8 mouse cellular contexts compared by ENCODE assay signal in genomic region chr11:51585608-51586252, GRCm38 (mm10). TPM values are rescaled to one million over a fixed set of nuclear protein-coding genes. Genes with fewer than 3 reads are reported as not detected.
DNase-seq lines count a peak whose midpoint lies in the region; ATAC-seq and TF ChIP-seq lines count a peak whose summit lies in the region.

No protein-coding gene starts in this region.

- H3K9me3 ChIP-seq in lung, embryonic 14.5 days (ENCODE audit: low read depth, low read length) = no peaks in the 10 kb centered on the region
- H3K9me3 ChIP-seq in forebrain, embryonic 13.5 days (replicated peaks) = no peaks in the 10 kb centered on the region
- H3K9me3 ChIP-seq in limb, embryonic 10.5 days (replicated peaks) = no peaks in the 10 kb centered on the region

- peak overlapping the region; percentile 83 for H3K4me2 ChIP-seq in lung, embryonic 14.5 days
- H3K4me2 ChIP-seq in forebrain, embryonic 13.5 days = peak overlapping the region; percentile 89

- peak overlapping the region; percentile 71 for H3K4me3 ChIP-seq in lung, embryonic 14.5 days (ENCODE audit: low read depth, low read length)
- peak overlapping the region; percentile 63 for H3K4me3 ChIP-seq in forebrain, embryonic 13.5 days
- peak overlapping the region; percentile 71 for H3K4me3 ChIP-seq in limb, embryonic 10.5 days
- peak overlapping the region; percentile 73 for H3K4me3 ChIP-seq in small intestine, adult 2 months (ENCODE audit: low read depth, low read length)
- H3K4me3 ChIP-seq in lung, adult 2 months (replicated peaks; ENCODE audit: extremely low read depth, low read depth, low read length) = no peak overlapping the region

- no peak; the same call in 1 of the 2 replicates for ATAC-seq in lung, embryonic 14.5 days (ENCODE audit: insufficient read depth)
- ATAC-seq in forebrain, embryonic 13.5 days = no peak
- no peak for ATAC-seq in erythroid progenitor cell, adult 5-6 weeks (replicated peaks; ENCODE audit: low FRiP score, poor library complexity, severe bottlenecking)

- H3K27ac ChIP-seq in lung, embryonic 14.5 days (ENCODE audit: low read depth) = peak overlapping the region; percentile 97
- peak overlapping the region; percentile 95 for H3K27ac ChIP-seq in forebrain, embryonic 13.5 days
- H3K27ac ChIP-seq in limb, embryonic 10.5 days = peak overlapping the region; percentile 94
- no peak overlapping the region for H3K27ac ChIP-seq in small intestine, adult 2 months (ENCODE audit: insufficient read depth, low read depth, low read length)

- 54% methylated on average over 8 of the region's 8 CpGs for WGBS in lung, embryonic 14.5 days
- 57% methylated on average over 8 of the region's 8 CpGs for WGBS in forebrain, embryonic 13.5 days
- WGBS in limb, embryonic 10.5 days = 74% methylated on average over 8 of the region's 8 CpGs
- 32% methylated on average over 8 of the region's 8 CpGs for WGBS in small intestine, adult 2 months
- WGBS in lung, adult 2 months = 47% methylated on average over 8 of the region's 8 CpGs

- peaks cover 48% of the 10 kb centered on the region for H3K36me3 ChIP-seq in lung, embryonic 14.5 days (ENCODE audit: insufficient read depth)
- peaks cover 51% of the 10 kb centered on the region for H3K36me3 ChIP-seq in forebrain, embryonic 13.5 days (ENCODE audit: poor library complexity, severe bottlenecking)
- H3K36me3 ChIP-seq in limb, embryonic 10.5 days = peaks cover 53% of the 10 kb centered on the region
- peaks cover 18% of the 10 kb centered on the region for H3K36me3 ChIP-seq in small intestine, adult 2 months (ENCODE audit: control insufficient read depth, insufficient read depth, low read length)

- no peak for DNase-seq in lung, embryonic 14.5 days
- DNase-seq in lung, postnatal 14 days = no peak
- no peak for DNase-seq in limb, embryonic 10.5 days (ENCODE audit: low spot score)
- DNase-seq in embryo, embryonic 11 days = no peak
- DNase-seq in lung, adult 2 months = no peak

- no peak for TF ChIP-seq POLR2A in small intestine, adult 2 months (IDR thresholded peaks at IDR 0.05; ENCODE audit: low read depth, low read length)
- TF ChIP-seq POLR2A in lung, adult 2 months (IDR thresholded peaks at IDR 0.05; ENCODE audit: borderline replicate concordance, extremely low read depth, low read depth, low read length) = no peak

- H3K4me1 ChIP-seq in lung, embryonic 14.5 days (ENCODE audit: insufficient read depth) = peaks cover 4% of the 10 kb centered on the region; the same call in 1 of the 2 replicates
- peaks cover 29% of the 10 kb centered on the region for H3K4me1 ChIP-seq in forebrain, embryonic 13.5 days
- H3K4me1 ChIP-seq in limb, embryonic 10.5 days = peaks cover 39% of the 10 kb centered on the region
- H3K4me1 ChIP-seq in small intestine, adult 2 months (ENCODE audit: control insufficient read depth, insufficient read depth, insufficient read length, low read length) = peaks cover 16% of the 10 kb centered on the region
- H3K4me1 ChIP-seq in lung, adult 2 months (ENCODE audit: control insufficient read depth, insufficient read depth, low read length) = peaks cover 11% of the 10 kb centered on the region

- peak overlapping the region; percentile 79 for H3K9ac ChIP-seq in lung, embryonic 14.5 days
- peak overlapping the region; percentile 83 for H3K9ac ChIP-seq in forebrain, embryonic 13.5 days

- no peaks in the 10 kb centered on the region for H3K27me3 ChIP-seq in lung, embryonic 14.5 days (ENCODE audit: insufficient read depth, low read length)
- H3K27me3 ChIP-seq in forebrain, embryonic 13.5 days = no peaks in the 10 kb centered on the region
- no peaks in the 10 kb centered on the region for H3K27me3 ChIP-seq in limb, embryonic 10.5 days (ENCODE audit: low read depth, poor library complexity, severe bottlenecking)
- H3K27me3 ChIP-seq in small intestine, adult 2 months (ENCODE audit: control insufficient read depth, insufficient read depth, low read length) = no peaks in the 10 kb centered on the region

- TF ChIP-seq CTCF in lung, embryonic 14.5 days (IDR thresholded peaks at IDR 0.05; ENCODE audit: low read depth) = no peak
- no peak for TF ChIP-seq CTCF in small intestine, adult 2 months (IDR thresholded peaks at IDR 0.05; ENCODE audit: extremely low read depth, insufficient read length, insufficient replicate concordance, low read depth, low read length)
- no peak for TF ChIP-seq CTCF in lung, adult 2 months (IDR thresholded peaks at IDR 0.05; ENCODE audit: insufficient read depth, low read length)

RNA-seq across cellular contexts. Expression of gene Phykpl, which starts 1.2 kb away (rescaled TPM):
- 19.6 and 23.3 TPM in 2 replicates for polyA plus RNA-seq in lung, embryonic 14.5 days (2014; fragmentation: Nextera tagmentation; extraction: Ambion mirVana)
- 13.4 and 14.1 TPM in 2 replicates for polyA plus RNA-seq in forebrain, embryonic 13.5 days (2015; fragmentation: Nextera tagmentation; extraction: Ambion mirVana)
- polyA plus RNA-seq in limb, embryonic 10.5 days (2016; fragmentation: Nextera tagmentation; extraction: Ambion mirVana) = 15.6 and 16.1 TPM in 2 replicates
- polyA plus RNA-seq in small intestine, adult 2 months (2012; rRNA removed) = 14.9 and 18.7 TPM in 2 replicates
- 3.6 and 17.2 TPM in 2 replicates for total RNA-seq in erythroid progenitor cell, adult 5-6 weeks (2015; ENCODE audit: low replicate concordance)
- total RNA-seq in erythroid progenitor cell, adult 5-6 weeks (2017; ENCODE audit: low replicate concordance) = 6.5 and 10.4 TPM in 2 replicates
- polyA plus RNA-seq in lung, adult 2 months (2012; rRNA removed) = 19.8 and 25.4 TPM in 2 replicates

RNA-seq across cellular contexts. Expression of gene Hnrnpab, which starts 20.9 kb away (rescaled TPM):
- 676 and 703 TPM in 2 replicates for polyA plus RNA-seq in lung, embryonic 14.5 days (2014; fragmentation: Nextera tagmentation; extraction: Ambion mirVana)
- polyA plus RNA-seq in forebrain, embryonic 13.5 days (2015; fragmentation: Nextera tagmentation; extraction: Ambion mirVana) = 585 and 646 TPM in 2 replicates
- 723 and 764 TPM in 2 replicates for polyA plus RNA-seq in limb, embryonic 10.5 days (2016; fragmentation: Nextera tagmentation; extraction: Ambion mirVana)
- 276 and 428 TPM in 2 replicates for polyA plus RNA-seq in small intestine, adult 2 months (2012; rRNA removed)
- total RNA-seq in erythroid progenitor cell, adult 5-6 weeks (2015; ENCODE audit: low replicate concordance) = 250 and 265 TPM in 2 replicates
- total RNA-seq in erythroid progenitor cell, adult 5-6 weeks (2017; ENCODE audit: low replicate concordance) = 313 and 505 TPM in 2 replicates
- polyA plus RNA-seq in lung, adult 2 months (2012; rRNA removed) = 174 and 289 TPM in 2 replicates

RNA-seq across cellular contexts. Expression of gene Nhp2, which starts 33.8 kb away (rescaled TPM):
- 178 and 187 TPM in 2 replicates for polyA plus RNA-seq in lung, embryonic 14.5 days (2014; fragmentation: Nextera tagmentation; extraction: Ambion mirVana)
- 123 and 141 TPM in 2 replicates for polyA plus RNA-seq in forebrain, embryonic 13.5 days (2015; fragmentation: Nextera tagmentation; extraction: Ambion mirVana)
- polyA plus RNA-seq in limb, embryonic 10.5 days (2016; fragmentation: Nextera tagmentation; extraction: Ambion mirVana) = 230 and 312 TPM in 2 replicates
- polyA plus RNA-seq in small intestine, adult 2 months (2012; rRNA removed) = 33.8 and 45.0 TPM in 2 replicates
- total RNA-seq in erythroid progenitor cell, adult 5-6 weeks (2015; ENCODE audit: low replicate concordance) = 15.9 and 23.1 TPM in 2 replicates
- 12.3 and 14.8 TPM in 2 replicates for total RNA-seq in erythroid progenitor cell, adult 5-6 weeks (2017; ENCODE audit: low replicate concordance)
- 22.6 and 33.3 TPM in 2 replicates for polyA plus RNA-seq in lung, adult 2 months (2012; rRNA removed)

RNA-seq across cellular contexts. Expression of gene Rmnd5b, which starts 50.0 kb away (rescaled TPM):
- 39.4 and 43.6 TPM in 2 replicates for polyA plus RNA-seq in lung, embryonic 14.5 days (2014; fragmentation: Nextera tagmentation; extraction: Ambion mirVana)
- 53.8 and 61.2 TPM in 2 replicates for polyA plus RNA-seq in forebrain, embryonic 13.5 days (2015; fragmentation: Nextera tagmentation; extraction: Ambion mirVana)
- polyA plus RNA-seq in limb, embryonic 10.5 days (2016; fragmentation: Nextera tagmentation; extraction: Ambion mirVana) = 37.1 and 42.1 TPM in 2 replicates
- 36.0 and 45.9 TPM in 2 replicates for polyA plus RNA-seq in small intestine, adult 2 months (2012; rRNA removed)
- total RNA-seq in erythroid progenitor cell, adult 5-6 weeks (2015; ENCODE audit: low replicate concordance) = 8.6 and 10.5 TPM in 2 replicates
- total RNA-seq in erythroid progenitor cell, adult 5-6 weeks (2017; ENCODE audit: low replicate concordance) = 2.1 and 14.6 TPM in 2 replicates
- 64.9 and 65.8 TPM in 2 replicates for polyA plus RNA-seq in lung, adult 2 months (2012; rRNA removed)
